36 mouse cellular contexts compared by ENCODE assay signal in the genomic region with DNA sequence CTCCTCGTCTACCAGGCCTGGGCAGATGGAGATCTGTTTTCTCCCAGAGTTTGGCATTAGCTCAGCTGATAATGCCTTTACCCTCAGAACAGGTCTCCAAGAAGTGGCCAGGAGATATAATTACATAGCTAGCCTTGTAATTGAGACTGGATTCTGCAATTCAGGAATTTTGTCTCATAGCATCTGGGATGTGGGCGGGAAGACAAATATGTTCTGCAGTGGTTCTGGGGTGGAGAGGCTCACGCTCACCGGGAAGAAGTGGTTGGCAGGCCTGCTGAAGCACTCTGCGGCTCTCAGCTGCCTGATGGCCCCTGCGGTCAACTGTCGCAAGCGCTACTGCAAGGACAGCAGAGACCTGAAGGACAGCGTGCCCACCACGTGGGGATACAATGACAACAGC. TPM values are rescaled to one million over a fixed set of nuclear protein-coding genes. Genes with fewer than 3 reads are reported as not detected.
A peak's percentile ranks its signal among the peaks of the same experiment; 100 is the strongest.
DNase-seq lines count a peak whose midpoint lies in the region.
"Had no signal": no experiment of that assay in that cellular context is flagged by ENCODE, and none has a peak within 500 bp of the region (broad histone marks: within the 10 kb centered on the region; RNA-seq: fewer than 3 reads in every experiment).

No protein-coding gene starts in this region.

- peak; percentile 16 to 63 for DNase-seq in frontal cortex, adult 2 months (ENCODE audit: extremely low spot score in 1 of 2, low spot score in 1 of 2)
- no peak for DNase-seq in frontal cortex, postnatal 25 days (ENCODE audit: low spot score in 2 of 2)
- peak; percentile 17 for DNase-seq in left cerebral cortex, adult 11 months (ENCODE audit: low spot score)
- DNase-seq in left cerebral cortex, postnatal 10 days (ENCODE audit: extremely low spot score in 1 of 2, low spot score in 2 of 2) = no peak
- peak; percentile 69 for DNase-seq in brain, adult 2 months (ENCODE audit: low read depth, low spot score)
- peak; percentile 21 to 28 for DNase-seq in left cerebral cortex, postnatal 36 days (ENCODE audit: low spot score in 2 of 2)
- no peak for DNase-seq in retina, embryonic 14.5 days (ENCODE audit: low spot score)
- DNase-seq: adrenal gland, adult 8-10 months; cerebellum, adult 8-10 months; cerebellum, postnatal 25 days; gastrocnemius, postnatal 14 days; heart, postnatal 14 days; kidney, adult 11 months; kidney, postnatal 25 days; liver, embryonic 13.5 days; lung, adult 18-20 months; lung, postnatal 10 days; thymus, postnatal 25 days had no signal

- intact Hi-C loops in left cerebral cortex, postnatal 10 days (cut with DNase I) = no loop called here
- intact Hi-C loops in left cerebral cortex, postnatal 36 days (cut with DNase I) = no loop called here

RNA-seq across cellular contexts. Expression of a gene that starts 18.7 kb away (rescaled TPM):
- polyA plus RNA-seq in frontal cortex, adult 2 months (2012; rRNA removed) = not detected in 2 replicates
- total RNA-seq in left cerebral cortex, postnatal 10 days (2021) = not detected
- not detected for total RNA-seq in left cerebral cortex, postnatal 36 days (2021)
- total RNA-seq: adrenal gland, adult 8-10 months; adrenal gland, postnatal 4 days; gastrocnemius, postnatal 14 days; granulocyte monocyte progenitor cell, adult 5-6 weeks; heart, postnatal 14 days; layer of hippocampus, adult 2 months; megakaryocyte-erythroid progenitor cell, adult 5-6 weeks had no signal
- polyA plus RNA-seq: embryonic facial prominence, embryonic 11.5 days; forebrain, embryonic 13.5 days; G1E; heart, embryonic 14.5 days; hindbrain, embryonic 10.5 days; hindbrain, embryonic 15.5 days; inflammation-experienced regulatory T-cells, adult 6 months; kidney, embryonic 15.5 days; limb, embryonic 10.5 days; limb, embryonic 15.5 days; liver, embryonic 13.5 days; macrophage; neural tube, embryonic 13.5 days had no signal

RNA-seq across cellular contexts. Expression of a gene that starts 18.9 kb away (rescaled TPM):
- not detected in 2 replicates for polyA plus RNA-seq in frontal cortex, adult 2 months (2012; rRNA removed)
- not detected for total RNA-seq in left cerebral cortex, postnatal 10 days (2021)
- total RNA-seq in left cerebral cortex, postnatal 36 days (2021) = not detected
- total RNA-seq: adrenal gland, adult 8-10 months; adrenal gland, postnatal 4 days; gastrocnemius, postnatal 14 days; granulocyte monocyte progenitor cell, adult 5-6 weeks; heart, postnatal 14 days; layer of hippocampus, adult 2 months; megakaryocyte-erythroid progenitor cell, adult 5-6 weeks had no signal
- polyA plus RNA-seq: embryonic facial prominence, embryonic 11.5 days; forebrain, embryonic 13.5 days; G1E; heart, embryonic 14.5 days; hindbrain, embryonic 10.5 days; hindbrain, embryonic 15.5 days; inflammation-experienced regulatory T-cells, adult 6 months; kidney, embryonic 15.5 days; limb, embryonic 10.5 days; limb, embryonic 15.5 days; liver, embryonic 13.5 days; macrophage; midbrain, embryonic 13.5 days; neural tube, embryonic 13.5 days; stomach, embryonic 15.5 days had no signal

RNA-seq across cellular contexts. Expression of a gene that starts 27.6 kb away (rescaled TPM):
- 0.08 TPM in 1 of 2 replicates, not detected in the other for polyA plus RNA-seq in frontal cortex, adult 2 months (2012; rRNA removed)
- not detected for total RNA-seq in left cerebral cortex, postnatal 10 days (2021)
- total RNA-seq in left cerebral cortex, postnatal 36 days (2021) = not detected
- total RNA-seq: adrenal gland, adult 8-10 months; adrenal gland, postnatal 4 days; G1E; gastrocnemius, postnatal 14 days; granulocyte monocyte progenitor cell, adult 5-6 weeks; heart, postnatal 14 days; layer of hippocampus, adult 2 months; megakaryocyte-erythroid progenitor cell, adult 5-6 weeks had no signal
- polyA plus RNA-seq: embryonic facial prominence, embryonic 11.5 days; forebrain, embryonic 13.5 days; G1E; heart, embryonic 14.5 days; hindbrain, embryonic 10.5 days; hindbrain, embryonic 15.5 days; inflammation-experienced regulatory T-cells, adult 6 months; kidney, embryonic 15.5 days; limb, embryonic 10.5 days; limb, embryonic 15.5 days; liver, embryonic 13.5 days; macrophage; midbrain, embryonic 13.5 days; neural tube, embryonic 13.5 days; stomach, embryonic 15.5 days had no signal

Comparison
In these comparisons a context has a peak if more than half of its experiments do, and no peak if none do; other contexts are left out.
1. DNase-seq: peak in frontal cortex, adult 2 months (2 of 2), left cerebral cortex, adult 11 months (single experiment), brain, adult 2 months (single experiment) and left cerebral cortex, postnatal 36 days (2 of 2); none in frontal cortex, postnatal 25 days (0 of 2), left cerebral cortex, postnatal 10 days (0 of 2) and retina, embryonic 14.5 days (single experiment).